Mouse (Mus musculus) forebrain, embryonic 15.5 days (tissue): ENCODE results near the gene Hdhd5. TPM values are rescaled to one million over a fixed set of nuclear protein-coding genes. Genes with fewer than 3 reads are reported as not detected.

Experiments
- ATAC-seq: fragments of 200-750 bp; cut with Nextera tagmentation; replicated peaks from 2 replicates; pipeline ENCODE4 v1.8.0; 2017; ENCODE audit warnings: mild to moderate bottlenecking, moderate TSS enrichment, moderate library complexity
- H3K27ac ChIP-seq: fragments of 300-500 bp; sonication (generic); replicated peaks from 2 replicates; pipeline ENCODE4 v1.5.1; 2015; ENCODE audit warnings: mild to moderate bottlenecking, inconsistent platforms
- H3K27me3 ChIP-seq: fragments of 300-500 bp; sonication (generic); 2 replicates; pipeline ENCODE4 v1.6.1; 2015; ENCODE audit warnings: inconsistent platforms
- H3K36me3 ChIP-seq: fragments of 300-500 bp; sonication (generic); 2 replicates; pipeline ENCODE4 v1.6.1; 2015; ENCODE audit warnings: mild to moderate bottlenecking, inconsistent platforms
- H3K4me1 ChIP-seq: fragments of 300-500 bp; sonication (generic); 2 replicates; pipeline ENCODE4 v1.6.1; 2015; ENCODE audit warnings: inconsistent platforms
- H3K4me2 ChIP-seq: fragments of 300-500 bp; sonication (generic); replicated peaks from 2 replicates; pipeline ENCODE4 v1.6.1; 2015; ENCODE audit warnings: mild to moderate bottlenecking, inconsistent platforms
- H3K4me3 ChIP-seq: fragments of 300-500 bp; sonication (generic); 2 replicates; pipeline ENCODE4 v1.5.1; 2015; ENCODE audit warnings: mild to moderate bottlenecking, inconsistent platforms
- H3K9ac ChIP-seq: fragments of 300-500 bp; sonication (generic); replicated peaks from 2 replicates; pipeline ENCODE4 v1.6.1; 2015; ENCODE audit warnings: mild to moderate bottlenecking, inconsistent platforms
- H3K9me3 ChIP-seq: fragments of 300-500 bp; sonication (generic); 2 replicates; pipeline ENCODE4 v1.6.1; 2016; ENCODE audit warnings: inconsistent platforms
- WGBS: fragments of 180-500 bp; shearing (Covaris S2); methylation state at CpG from one replicate; pipeline ENCODE4 v1.1.7; 2015; ENCODE audit warnings: mixed read lengths; 5-methylcytosine and 5-hydroxymethylcytosine counted together
- polyA plus RNA-seq: library from polyadenylated mRNA; unstranded; fragments of >200 nt; fragmentation: Nextera tagmentation; extraction: Ambion mirVana; gene quantifications from 2 replicates; pipeline ENCODE4 v1.2.1, GENCODE M21; 2015

Hdhd5 gene
- polyA plus RNA-seq, 1 experiment from 2014 or later: 16.8 TPM

- Histone ChIP-seq H3K9me3 (no peaks in the 10 kb centered on the region), H3K4me3 (peak overlapping the region; percentile 67), H3K36me3 (no peaks in the 10 kb centered on the region), H3K4me2 (peak overlapping the region; percentile 57), H3K27ac (peak overlapping the region; percentile 92), H3K27me3 (no peaks in the 10 kb centered on the region), H3K4me1 (peaks cover 46% of the 10 kb centered on the region), H3K9ac (peak overlapping the region; percentile 72)
- WGBS: under 1% methylated on average over 94 of the region's 95 CpGs
- ATAC-seq: peak; percentile 15; the same call in 1 of the 2 replicates
Measured at GRCm38 (mm10) chr6:120492499-120493373, 38.4 kb downstream of the Hdhd5 start.

GRCm38 (mm10) chr6:120491862-120492498, 39.1 kb downstream of the Hdhd5 start:
- 9% methylated on average over 22 of the region's 22 CpGs for WGBS
- Histone ChIP-seq H3K4me1 (peaks cover 46% of the 10 kb centered on the region), H3K4me3 (peak overlapping the region; percentile 67), H3K36me3 (no peaks in the 10 kb centered on the region), H3K27me3 (no peaks in the 10 kb centered on the region), H3K9me3 (no peaks in the 10 kb centered on the region), H3K4me2 (peak overlapping the region; percentile 57), H3K9ac (peak overlapping the region; percentile 72), H3K27ac (no peak overlapping the region)
- ATAC-seq: no peak

GRCm38 (mm10) chr6:120491064-120491463, 40.1 kb downstream of the Hdhd5 start:
- 34% methylated on average over 7 of the region's 7 CpGs for WGBS
- peak overlapping the region; percentile 67 for H3K4me3 ChIP-seq
- H3K27me3 ChIP-seq: no peaks in the 10 kb centered on the region
- no peaks in the 10 kb centered on the region for H3K36me3 ChIP-seq
- peaks cover 48% of the 10 kb centered on the region for H3K4me1 ChIP-seq
- H3K9me3 ChIP-seq: no peaks in the 10 kb centered on the region
- no peak overlapping the region for H3K27ac ChIP-seq
- ATAC-seq: no peak
- H3K9ac ChIP-seq: 0 out of 2 replicates have a peak overlapping the region, but pooled peaks have one; percentile 1
- H3K4me2 ChIP-seq: peak overlapping the region; percentile 57

- Histone ChIP-seq H3K4me2 (no peak overlapping the region), H3K9me3 (no peaks in the 10 kb centered on the region), H3K9ac (no peak overlapping the region), H3K4me3 (no peak overlapping the region), H3K36me3 (no peaks in the 10 kb centered on the region), H3K27ac (no peak overlapping the region), H3K27me3 (no peaks in the 10 kb centered on the region), H3K4me1 (peaks cover 49% of the 10 kb centered on the region)
- WGBS: 65% methylated on average over 2 of the region's 2 CpGs
- ATAC-seq: no peak
Measured at GRCm38 (mm10) chr6:120489461-120489860, 41.7 kb downstream of the Hdhd5 start.

GRCm38 (mm10) chr6:120488647-120489046, 42.5 kb downstream of the Hdhd5 start:
- H3K4me2 ChIP-seq: no peak overlapping the region
- no peak for ATAC-seq
- WGBS: 70% methylated on average over 3 of the region's 3 CpGs
- H3K9ac ChIP-seq: no peak overlapping the region
- no peak overlapping the region for H3K27ac ChIP-seq
- H3K4me3 ChIP-seq: no peak overlapping the region
- H3K9me3 ChIP-seq: no peaks in the 10 kb centered on the region
- no peaks in the 10 kb centered on the region for H3K27me3 ChIP-seq
- H3K36me3 ChIP-seq: no peaks in the 10 kb centered on the region
- peaks cover 44% of the 10 kb centered on the region for H3K4me1 ChIP-seq

- ATAC-seq: no peak
- Histone ChIP-seq H3K27ac (no peak overlapping the region), H3K9me3 (no peaks in the 10 kb centered on the region), H3K4me3 (no peak overlapping the region), H3K36me3 (peaks cover 4% of the 10 kb centered on the region; the same call in 1 of the 2 replicates), H3K9ac (no peak overlapping the region), H3K4me1 (peaks cover 24% of the 10 kb centered on the region), H3K4me2 (no peak overlapping the region), H3K27me3 (no peaks in the 10 kb centered on the region)
- 76% methylated on average over 8 of the region's 8 CpGs for WGBS
Measured at GRCm38 (mm10) chr6:120486051-120486510, 45.0 kb downstream of the Hdhd5 start.

- Histone ChIP-seq H3K4me2 (no peak overlapping the region), H3K27ac (no peak overlapping the region), H3K4me3 (no peak overlapping the region), H3K9me3 (no peaks in the 10 kb centered on the region), H3K9ac (no peak overlapping the region), H3K4me1 (peaks cover 13% of the 10 kb centered on the region), H3K36me3 (peaks cover 4% of the 10 kb centered on the region; the same call in 1 of the 2 replicates), H3K27me3 (no peaks in the 10 kb centered on the region)
- no peak for ATAC-seq
- 69% methylated on average over 3 of the region's 3 CpGs for WGBS
Measured at GRCm38 (mm10) chr6:120485038-120485437, 46.1 kb downstream of the Hdhd5 start.

GRCm38 (mm10) chr6:120483211-120483626, 47.9 kb downstream of the Hdhd5 start:
- Histone ChIP-seq H3K27ac (no peak overlapping the region), H3K27me3 (no peaks in the 10 kb centered on the region), H3K9me3 (no peaks in the 10 kb centered on the region), H3K4me1 (0 out of 2 replicates have a peak, but pooled peaks cover 4% of the 10 kb centered on the region), H3K36me3 (peaks cover 4% of the 10 kb centered on the region; the same call in 1 of the 2 replicates), H3K4me3 (no peak overlapping the region), H3K4me2 (no peak overlapping the region), H3K9ac (no peak overlapping the region)
- no peak for ATAC-seq
- 35% methylated on average over 8 of the region's 8 CpGs for WGBS

- Histone ChIP-seq H3K27me3 (no peaks in the 10 kb centered on the region), H3K36me3 (peaks cover 4% of the 10 kb centered on the region; the same call in 1 of the 2 replicates), H3K27ac (no peak overlapping the region), H3K4me3 (no peak overlapping the region), H3K9ac (no peak overlapping the region), H3K4me1 (0 out of 2 replicates have a peak, but pooled peaks cover 4% of the 10 kb centered on the region), H3K4me2 (no peak overlapping the region), H3K9me3 (no peaks in the 10 kb centered on the region)
- ATAC-seq: no peak
- WGBS: 41% methylated on average over 6 of the region's 6 CpGs
Measured at GRCm38 (mm10) chr6:120482756-120483155, 48.4 kb downstream of the Hdhd5 start.

- WGBS: 90% methylated on average over 14 of the region's 14 CpGs
- peaks cover 4% of the 10 kb centered on the region; the same call in 1 of the 2 replicates for H3K36me3 ChIP-seq
- ATAC-seq: no peak
- no peak overlapping the region for H3K4me2 ChIP-seq
- H3K9me3 ChIP-seq: no peaks in the 10 kb centered on the region
- H3K27ac ChIP-seq: no peak overlapping the region
- H3K27me3 ChIP-seq: no peaks in the 10 kb centered on the region
- no peak overlapping the region for H3K9ac ChIP-seq
- H3K4me3 ChIP-seq: no peak overlapping the region
- H3K4me1 ChIP-seq: 0 out of 2 replicates have a peak, but pooled peaks cover 4% of the 10 kb centered on the region
Measured at GRCm38 (mm10) chr6:120482021-120482420, 49.1 kb downstream of the Hdhd5 start.

GRCm38 (mm10) chr6:120481538-120481937, 49.6 kb downstream of the Hdhd5 start:
- H3K4me1 ChIP-seq: 0 out of 2 replicates have a peak, but pooled peaks cover 4% of the 10 kb centered on the region
- no peak overlapping the region for H3K9ac ChIP-seq
- H3K4me3 ChIP-seq: no peak overlapping the region
- H3K27me3 ChIP-seq: no peaks in the 10 kb centered on the region
- no peak for ATAC-seq
- no peak overlapping the region for H3K4me2 ChIP-seq
- peaks cover 4% of the 10 kb centered on the region; the same call in 1 of the 2 replicates for H3K36me3 ChIP-seq
- WGBS: 89% methylated on average over 6 of the region's 6 CpGs
- H3K9me3 ChIP-seq: no peaks in the 10 kb centered on the region
- H3K27ac ChIP-seq: no peak overlapping the region

- Histone ChIP-seq H3K36me3 (peaks cover 4% of the 10 kb centered on the region; the same call in 1 of the 2 replicates), H3K27ac (no peak overlapping the region), H3K9me3 (no peaks in the 10 kb centered on the region), H3K4me1 (no peaks in the 10 kb centered on the region), H3K9ac (no peak overlapping the region), H3K4me3 (no peak overlapping the region), H3K4me2 (no peak overlapping the region), H3K27me3 (no peaks in the 10 kb centered on the region)
- WGBS: 84% methylated on average over 5 of the region's 5 CpGs
- ATAC-seq: no peak
Measured at GRCm38 (mm10) chr6:120480361-120480760, 50.8 kb downstream of the Hdhd5 start.
